Mouse (Mus musculus): ENCODE data around the gene Bbs12. TPM values are rescaled to one million over a fixed set of nuclear protein-coding genes. Genes with fewer than 3 reads are reported as not detected.

Gene Bbs12
- total RNA-seq (2015) (0.29 and 3.0 TPM in 2 replicates), total RNA-seq (2017) (0.69 and 1.5 TPM in 2 replicates)

- ATAC-seq (ENCODE audit: poor library complexity, severe bottlenecking), result peak; percentile 98
Measured at GRCm38 (mm10) chr3:37312370-37312941, at the start of gene Bbs12, which contains the start of gene Cetn4. TSS of gene Bbs12 (plus strand) at chr3:37312554. TSS of gene Cetn4 (minus strand) at chr3:37312708.

GRCm38 (mm10) chr3:37268338-37268737 lies 44.0 kb upstream of the Bbs12 start:
- ATAC-seq (ENCODE audit: poor library complexity, severe bottlenecking), result no peak

GRCm38 (mm10) chr3:37269926-37270325 lies 42.4 kb upstream of the Bbs12 start:
- ATAC-seq (ENCODE audit: poor library complexity, severe bottlenecking), result no peak

- ATAC-seq (ENCODE audit: poor library complexity, severe bottlenecking), result peak; percentile 89
Measured at GRCm38 (mm10) chr3:37271209-37271608, 41.1 kb upstream of the Bbs12 start.

- no peak for ATAC-seq (ENCODE audit: poor library complexity, severe bottlenecking)
Measured at GRCm38 (mm10) chr3:37273092-37273491, 39.3 kb upstream of the Bbs12 start.

- no peak for ATAC-seq (ENCODE audit: poor library complexity, severe bottlenecking)
Measured at GRCm38 (mm10) chr3:37274661-37275060, 37.7 kb upstream of the Bbs12 start.

- no peak for ATAC-seq (ENCODE audit: poor library complexity, severe bottlenecking)
Measured at GRCm38 (mm10) chr3:37280221-37280620, 32.1 kb upstream of the Bbs12 start.

- ATAC-seq (ENCODE audit: poor library complexity, severe bottlenecking), result peak; percentile 86
Measured at GRCm38 (mm10) chr3:37280871-37281270, 31.5 kb upstream of the Bbs12 start.

- ATAC-seq (ENCODE audit: poor library complexity, severe bottlenecking), result no peak
Measured at GRCm38 (mm10) chr3:37282299-37282922, 29.9 kb upstream of the Bbs12 start.

GRCm38 (mm10) chr3:37283234-37283633 lies 29.1 kb upstream of the Bbs12 start:
- ATAC-seq (ENCODE audit: poor library complexity, severe bottlenecking), result no peak

GRCm38 (mm10) chr3:37289237-37289636 lies 23.1 kb upstream of the Bbs12 start:
- ATAC-seq (ENCODE audit: poor library complexity, severe bottlenecking), result no peak

GRCm38 (mm10) chr3:37290881-37291541 lies 21.3 kb upstream of the Bbs12 start:
- ATAC-seq (ENCODE audit: poor library complexity, severe bottlenecking), result no peak

GRCm38 (mm10) chr3:37291929-37292328 lies 20.4 kb upstream of the Bbs12 start:
- no peak for ATAC-seq (ENCODE audit: poor library complexity, severe bottlenecking)

- no peak for ATAC-seq (ENCODE audit: poor library complexity, severe bottlenecking)
Measured at GRCm38 (mm10) chr3:37292654-37293053, 19.7 kb upstream of the Bbs12 start.

- ATAC-seq (ENCODE audit: poor library complexity, severe bottlenecking), result no peak
Measured at GRCm38 (mm10) chr3:37299470-37299869, 12.9 kb upstream of the Bbs12 start.

- ATAC-seq (ENCODE audit: poor library complexity, severe bottlenecking), result peak; percentile 86
Measured at GRCm38 (mm10) chr3:37302685-37303084, 9.7 kb upstream of the Bbs12 start.

- ATAC-seq (ENCODE audit: poor library complexity, severe bottlenecking), result no peak
Measured at GRCm38 (mm10) chr3:37303392-37304139, 8.8 kb upstream of the Bbs12 start.

- peak; percentile 55 for ATAC-seq (ENCODE audit: poor library complexity, severe bottlenecking)
Measured at GRCm38 (mm10) chr3:37311897-37312369, 421 bp upstream of the Bbs12 start.

GRCm38 (mm10) chr3:37313371-37313770 lies 1.0 kb downstream of the Bbs12 start:
- peak; percentile 55 for ATAC-seq (ENCODE audit: poor library complexity, severe bottlenecking)

GRCm38 (mm10) chr3:37316233-37316632 lies 3.9 kb downstream of the Bbs12 start:
- ATAC-seq (ENCODE audit: poor library complexity, severe bottlenecking), result no peak

GRCm38 (mm10) chr3:37324310-37324709 lies 12.0 kb downstream of the Bbs12 start:
- ATAC-seq (ENCODE audit: poor library complexity, severe bottlenecking), result peak; percentile 74
